Mouse (Mus musculus) frontal cortex, postnatal 36 days (tissue): ENCODE measurements at regions not wholly inside any gene's neighbourhood (a gene's known extent, or its start where the extent isn't known, plus 50 kb on each side); places are given as distances from the start of the nearest gene placed in this dataset.
"Not testable (repeated sequence)": the region's sequence is repeated elsewhere in the genome, so short reads cannot be mapped to it uniquely, and the experiment has no call there.

Source experiments
- DNase-seq, 2 experiments: peaks; one replicate each; pipeline ENCODE4 v3.0.0; 2022; ENCODE audit warnings: low spot score in 2 of 2

DNA sequence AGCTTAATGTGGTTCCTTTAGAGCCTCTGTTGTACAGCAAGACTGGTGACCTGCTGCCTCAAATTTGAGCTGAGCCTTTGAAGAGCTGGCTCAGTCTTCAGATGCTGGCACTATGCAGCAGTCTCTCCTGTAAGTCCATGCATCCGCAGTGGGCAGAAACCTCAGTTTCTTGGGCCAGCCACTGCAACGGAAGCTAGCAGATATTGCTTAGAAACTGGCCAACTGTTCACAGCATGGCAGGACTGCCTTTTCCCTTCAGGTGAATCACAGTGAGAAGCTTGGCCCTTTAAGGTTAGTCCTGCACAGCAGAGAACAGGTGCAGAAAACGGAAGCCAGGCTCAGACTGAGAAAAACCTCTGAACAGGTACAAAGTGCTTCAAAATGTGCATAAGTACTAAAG is 1976.8 kb upstream of the G6pd2 start:
- DNase-seq = no peak

DNA sequence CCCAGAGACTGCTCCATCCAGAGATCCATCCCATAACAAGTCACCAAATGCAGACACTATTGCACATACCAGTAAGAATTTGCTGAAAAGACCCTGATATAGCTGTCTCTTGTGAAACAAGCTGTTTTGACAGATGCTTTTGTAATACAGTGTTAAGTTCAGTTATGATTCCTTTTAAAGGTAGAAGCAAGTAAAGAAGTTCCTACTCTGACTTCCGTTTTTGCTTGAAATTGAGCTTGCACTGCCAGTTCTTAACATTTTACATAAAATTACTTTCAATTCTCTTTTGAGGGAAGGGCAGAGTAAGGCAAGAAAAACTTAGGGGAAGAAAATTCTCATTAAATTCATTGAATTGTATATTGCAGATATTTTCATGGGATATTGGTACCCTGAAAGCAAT is 1962.9 kb upstream of the G6pd2 start:
- DNase-seq = no peak

DNA sequence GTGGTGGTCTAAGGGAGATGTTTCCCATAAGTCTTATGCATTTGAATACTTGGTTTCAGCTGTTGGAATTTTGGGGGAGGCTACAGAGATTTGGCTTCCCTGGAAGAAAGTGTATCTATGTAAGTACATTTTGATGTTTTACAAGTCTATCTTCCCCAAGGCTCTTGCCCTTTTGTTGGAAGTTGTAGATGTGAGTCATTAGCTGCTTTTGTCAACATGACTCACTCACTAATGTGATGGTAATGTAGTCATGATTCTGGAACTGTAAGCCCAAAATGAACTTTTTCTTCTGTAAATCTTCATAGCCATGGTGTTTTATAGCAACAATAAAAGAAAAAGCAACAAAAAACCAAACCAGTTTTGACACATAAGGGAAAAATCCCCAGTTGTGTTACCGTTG is 1961.0 kb upstream of the G6pd2 start:
- no peak for DNase-seq

DNA sequence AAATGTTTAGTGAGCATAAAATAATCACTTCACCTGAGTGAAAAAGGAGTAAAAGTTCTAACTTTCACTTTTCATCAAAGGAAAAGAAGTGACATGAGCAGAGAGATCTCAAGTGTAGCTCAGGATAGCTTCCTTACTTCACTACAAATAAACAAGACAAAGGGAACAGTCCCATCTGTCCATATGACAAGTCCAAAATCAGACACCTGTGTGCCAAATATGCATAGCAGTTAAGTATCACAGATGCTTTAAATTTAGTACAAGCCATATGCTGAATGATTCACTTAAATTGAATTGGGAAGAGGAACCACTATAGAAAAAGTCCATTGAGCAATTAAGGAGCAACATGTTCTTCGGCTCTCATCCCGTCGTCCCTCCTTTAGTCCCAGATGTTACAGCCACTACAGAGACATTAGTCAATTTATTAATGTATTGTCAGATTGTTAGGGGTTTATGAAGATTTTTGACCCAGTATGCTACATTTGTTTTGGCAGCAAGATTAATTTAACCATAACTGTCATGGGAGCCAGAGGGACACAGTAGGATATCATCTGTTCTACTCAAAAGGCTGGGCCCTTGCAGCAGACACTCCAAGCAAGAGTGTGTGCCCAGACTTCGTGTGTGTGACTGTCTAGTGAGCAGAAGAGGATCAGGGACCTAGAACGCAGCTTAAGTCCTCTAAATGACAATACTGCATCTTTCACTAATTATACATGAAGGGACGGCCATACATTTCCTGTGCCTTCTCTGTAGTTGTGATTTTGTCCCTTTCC is 1914.5 kb upstream of the G6pd2 start:
- DNase-seq = no peak

DNA sequence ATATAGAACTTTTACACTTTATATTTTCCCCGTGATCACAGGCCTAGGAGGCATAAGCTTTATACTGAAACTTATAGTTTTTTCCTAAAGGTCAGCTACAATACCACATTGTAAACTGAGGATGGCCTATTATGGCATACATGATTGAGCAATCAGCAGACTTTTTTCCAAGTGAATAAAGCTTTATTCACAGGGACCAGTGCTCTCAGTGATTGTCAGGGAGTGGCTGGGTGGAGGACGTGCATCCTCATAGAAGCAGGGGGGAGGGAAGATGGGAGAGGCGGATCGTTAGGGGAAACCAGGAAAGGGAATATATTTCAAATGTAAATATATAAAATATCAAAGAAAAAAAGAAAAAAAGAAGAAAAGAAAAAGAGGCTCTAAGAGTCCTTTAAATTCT is 1886.7 kb upstream of the G6pd2 start:
- DNase-seq = no peak

DNA sequence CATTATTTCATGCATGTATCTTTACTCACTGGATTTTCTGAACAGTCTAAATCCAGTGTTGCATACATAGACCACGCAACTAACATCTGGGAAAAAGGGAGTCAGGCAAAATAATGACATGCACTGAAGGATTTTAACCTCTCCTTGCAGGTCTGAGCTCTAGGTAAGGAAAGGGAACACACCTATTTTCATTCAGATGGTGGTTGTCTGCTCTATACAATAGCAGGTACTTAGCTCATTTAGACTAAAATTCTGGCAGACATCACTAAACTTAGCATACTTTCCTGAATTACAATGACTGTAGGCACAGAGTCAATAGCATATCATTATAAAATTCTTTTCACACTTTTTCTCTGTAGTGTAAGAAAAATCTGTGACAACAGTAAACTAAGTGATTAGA is 1867.8 kb upstream of the G6pd2 start:
- no peak for DNase-seq

DNA sequence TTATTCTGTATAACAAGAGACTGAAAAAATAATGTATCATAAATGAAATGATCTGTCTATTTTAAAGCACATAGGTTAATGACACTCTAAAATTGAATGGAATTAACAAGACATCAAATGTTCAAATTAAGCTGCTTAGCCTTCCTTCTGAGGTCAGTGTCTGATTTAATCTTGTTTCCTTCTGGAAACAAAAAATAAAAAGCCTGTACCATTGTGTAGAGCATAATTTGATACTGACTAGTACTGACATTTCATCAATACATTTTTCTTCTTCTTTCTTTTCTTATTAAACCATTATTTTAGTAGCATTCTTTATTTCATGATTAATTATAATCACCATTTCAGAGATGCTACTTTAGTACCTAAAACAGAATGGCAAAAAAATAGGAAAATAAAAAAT is 1862.9 kb upstream of the G6pd2 start:
- no peak for DNase-seq

DNA sequence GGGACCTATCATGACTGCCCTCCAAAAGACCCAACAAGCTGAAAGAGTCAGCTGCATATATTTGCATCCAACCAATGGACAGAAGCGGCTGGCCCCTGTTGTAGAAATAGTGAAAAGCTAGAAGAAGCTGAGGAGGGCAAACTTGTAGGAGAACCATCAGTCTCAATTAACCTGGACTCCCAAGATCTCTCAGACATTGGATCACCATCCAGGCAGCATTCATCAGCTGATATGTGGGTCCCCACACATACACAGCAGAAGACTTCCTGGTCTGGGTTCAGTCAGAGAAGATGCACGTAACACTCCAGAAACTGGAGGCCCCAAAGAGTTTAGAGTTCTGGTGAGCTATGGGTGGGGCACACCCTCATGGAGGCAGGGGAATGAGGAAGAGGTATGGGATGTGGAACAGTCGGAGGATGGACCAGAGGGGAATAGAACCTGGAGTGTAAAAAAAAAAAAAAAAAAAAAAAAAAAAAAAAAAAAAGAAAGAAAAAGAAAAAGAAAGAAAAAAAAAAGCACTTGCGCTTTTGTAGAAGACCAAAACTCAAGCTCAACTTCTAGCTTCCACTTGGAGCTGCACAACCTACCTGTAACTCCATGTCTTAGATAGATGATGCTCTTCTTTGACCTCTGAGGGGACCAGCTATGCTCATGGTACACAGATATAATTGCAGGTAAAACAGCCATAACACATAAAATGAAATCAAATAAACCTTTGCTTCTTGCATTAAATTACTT is 1860.6 kb upstream of the G6pd2 start:
- no peak for DNase-seq

DNA sequence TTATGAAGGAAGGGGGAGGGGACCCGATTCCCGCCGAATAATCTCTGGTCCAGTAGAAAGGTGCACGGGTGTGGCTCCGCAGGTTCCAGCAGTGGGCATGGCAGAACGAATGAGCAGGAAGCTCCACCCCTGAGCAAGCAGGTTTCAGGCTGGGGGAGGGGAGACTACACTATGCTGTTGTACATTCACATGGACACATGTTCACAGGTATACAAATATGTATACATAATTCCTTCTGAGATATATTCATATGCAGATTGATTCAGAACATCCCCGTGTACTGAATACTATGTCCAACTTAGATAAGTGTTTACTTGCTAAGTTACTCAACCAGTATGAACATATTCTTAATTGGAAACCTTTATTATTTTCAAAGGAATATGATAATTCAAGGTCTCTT is 1852.4 kb upstream of the G6pd2 start:
- DNase-seq = not testable (repeated sequence)

DNA sequence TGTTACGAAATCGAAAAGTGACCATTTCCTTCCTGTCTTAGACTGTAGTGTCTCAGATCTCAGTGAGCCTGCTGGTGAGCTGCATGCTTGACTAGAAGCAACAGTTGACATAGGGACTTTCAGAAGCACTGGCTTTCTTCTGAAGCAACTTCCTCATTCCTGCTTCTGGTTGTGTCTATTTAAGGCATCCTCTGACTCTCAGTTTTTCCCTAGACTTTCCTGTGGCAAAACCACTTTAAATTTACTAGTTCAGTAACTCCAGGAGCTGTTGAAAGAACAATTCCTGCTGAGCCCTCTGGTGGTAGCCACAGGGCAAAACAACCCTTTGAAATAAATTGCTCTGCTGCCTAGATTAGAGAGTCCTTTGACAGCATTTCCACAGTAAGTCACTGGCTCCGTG is 1811.9 kb upstream of the G6pd2 start:
- DNase-seq = peak; percentile 22 to 69

DNA sequence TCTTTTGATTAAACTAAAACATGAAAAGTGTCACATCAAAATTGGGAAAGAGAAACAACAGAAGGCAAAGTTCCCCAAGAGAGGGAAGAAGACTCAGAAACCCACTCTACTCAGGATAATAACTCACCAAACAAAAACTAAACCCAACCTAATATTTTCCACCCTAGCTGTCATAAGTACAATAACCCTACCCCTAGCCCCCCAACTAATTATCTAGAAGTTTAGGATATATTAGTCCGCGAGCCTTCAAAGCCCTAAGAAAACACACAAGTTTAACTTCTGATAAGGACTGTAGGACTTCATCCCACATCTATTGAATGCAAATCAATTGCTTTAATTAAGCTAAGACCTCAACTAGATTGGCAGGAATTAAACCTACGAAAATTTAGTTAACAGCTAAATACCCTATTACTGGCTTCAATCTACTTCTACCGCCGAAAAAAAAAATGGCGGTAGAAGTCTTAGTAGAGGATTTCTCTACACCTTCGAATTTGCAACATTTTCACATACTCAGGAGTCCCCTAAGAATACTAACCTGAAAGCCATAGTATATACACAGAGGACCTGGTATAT is 1765.9 kb upstream of the G6pd2 start:
- not testable (repeated sequence) for DNase-seq

DNA sequence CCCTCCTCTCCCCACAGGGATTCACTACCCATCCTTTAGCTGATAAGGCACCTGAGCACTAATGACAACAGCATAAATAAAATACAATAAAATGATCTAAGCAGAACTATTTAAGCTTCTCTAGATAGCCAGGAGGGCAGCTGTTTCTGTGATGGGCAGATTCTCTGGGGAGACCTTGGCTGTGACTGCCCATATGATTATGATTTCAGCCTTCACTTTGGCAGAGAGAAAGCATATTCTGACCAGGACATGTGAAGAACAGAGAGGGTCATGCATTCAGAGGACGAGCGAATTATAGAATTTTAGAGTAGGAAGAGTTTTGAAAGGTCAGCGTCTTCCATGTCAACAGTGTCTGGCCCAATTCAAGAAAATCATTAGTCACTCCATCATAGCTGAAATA is 1759.6 kb upstream of the G6pd2 start:
- DNase-seq = no peak

DNA sequence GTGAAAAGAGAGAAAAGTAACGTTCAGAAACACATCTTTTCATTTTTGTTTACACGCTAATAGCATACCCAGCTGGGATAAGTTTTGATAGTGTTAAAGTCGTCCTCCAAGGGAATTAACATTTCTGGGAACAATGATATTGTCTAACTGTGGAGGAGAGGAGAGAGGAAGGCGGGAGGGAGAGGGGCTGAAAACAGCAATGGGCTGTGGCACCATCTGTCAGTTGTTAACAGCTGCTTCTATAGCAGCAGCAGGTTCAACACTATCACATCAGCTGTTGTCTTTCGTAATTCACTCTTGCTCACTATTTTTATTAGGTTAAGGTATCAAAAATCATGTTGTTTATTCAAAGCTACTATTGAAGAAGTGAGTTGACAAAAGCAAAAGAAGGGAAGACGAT is 1747.4 kb upstream of the G6pd2 start:
- DNase-seq = no peak
